Mouse (Mus musculus): ENCODE results near the gene Catsperg1.
"Not testable (repeated sequence)": the region's sequence is repeated elsewhere in the genome, so short reads cannot be mapped to it uniquely, and the experiment has no call there.

- TF ChIP-seq POLR2A (IDR thresholded peaks at IDR 0.05; ENCODE audit: low read depth, low read length); CTCF (IDR thresholded peaks at IDR 0.05; ENCODE audit: borderline replicate concordance, insufficient read depth, low read length): not testable (repeated sequence)
Observed at GRCm38 (mm10) chr7:29181323-29181722, 32.5 kb downstream of the Catsperg1 start.

All from embryonic fibroblast, embryonic 13.5 days (primary cell).